Mouse (Mus musculus) left cerebral cortex, adult 2 months (tissue): ENCODE results near the gene Dohh. TPM values are rescaled to one million over a fixed set of nuclear protein-coding genes. Genes with fewer than 3 reads are reported as not detected.

Experiments
- DNase-seq, 2 experiments: peaks; one replicate each; pipeline ENCODE4 v3.0.0; 2021 to 2022; ENCODE audit warnings: low spot score in 2 of 2, mixed read lengths in 1 of 2; ENCODE audit errors: extremely low spot score in 1 of 2
- H3K27ac ChIP-seq: fragments of 200-600 bp; 2 replicates; pipeline ENCODE4 v1.8.1; 2022
- H3K4me3 ChIP-seq: fragments of 200-600 bp; 2 replicates; pipeline ENCODE4 v1.8.1; 2022
- CTCF ChIP-seq: fragments of 200-600 bp; IDR thresholded peaks from 2 replicates; pipeline ENCODE4 v1.8.1; 2022; ENCODE audit warnings: antibody characterized with exemption, mild to moderate bottlenecking, moderate library complexity
- intact Hi-C: fragments of 180-260 bp; cut with DNase I; formaldehyde crosslinking; loops from one replicate; pipeline ENCODE4 v1.15.1; 2025
- total RNA-seq, 2 experiments: library from RNA; stranded (reverse); gene quantifications; 2 replicates each; pipeline ENCODE4 v1.2.3; 2021

The Dohh gene
- total RNA-seq, 2 experiments from 2014 or later: 87.1 to 95.1 TPM

- peak; percentile 22 to 26 for DNase-seq
- no peak for TF ChIP-seq CTCF
- intact Hi-C loops: no loop called here
- Histone ChIP-seq H3K4me3 (peak overlapping the region; percentile 88; the same call in 1 of the 2 replicates), H3K27ac (peak overlapping the region; percentile 44; the same call in 1 of the 2 replicates)
These were observed 40.2 kb downstream of the Dohh start for GRCm38 (mm10) chr10:81424246-81425051.

- DNase-seq: peak; percentile 28 to 31
- Histone ChIP-seq H3K4me3 (peak overlapping the region; percentile 88), H3K27ac (peak overlapping the region; percentile 76)
- intact Hi-C loops: no loop called here
- no peak for TF ChIP-seq CTCF
These were observed 41.1 kb downstream of the Dohh start for GRCm38 (mm10) chr10:81425236-81425850.

- no peak; the same call in 1 of the 2 replicates for TF ChIP-seq CTCF
- peak overlapping the region; percentile 88 for H3K4me3 ChIP-seq
- peak; percentile 19 to 26 for DNase-seq
- intact Hi-C loops: loop anchor here (1.0 to 2.0 kb wide), 2 partner anchors 9 to 13 kb away; no protein-coding TSS in a partner anchor
- H3K27ac ChIP-seq: peak overlapping the region; percentile 98
These were observed 41.9 kb downstream of the Dohh start for GRCm38 (mm10) chr10:81426081-81426671.

- H3K27ac ChIP-seq: peak overlapping the region; percentile 98
These were observed 42.7 kb downstream of the Dohh start for GRCm38 (mm10) chr10:81426897-81427296.

GRCm38 (mm10) chr10:81427327-81427726, 43.1 kb downstream of the Dohh start:
- H3K4me3 ChIP-seq: peak overlapping the region; percentile 88
- peak in 1 of 2 experiments; percentile 8 for DNase-seq
- H3K27ac ChIP-seq: peak overlapping the region; percentile 98
- intact Hi-C loops: loop anchor here (2.0 kb wide), 1 partner anchor 15 kb away; no protein-coding TSS in a partner anchor
- no peak for TF ChIP-seq CTCF

More at GRCm38 (mm10) chr10:81426897-81427296, 42.7 kb downstream of the Dohh start:
- no peak for TF ChIP-seq CTCF
- peak overlapping the region; percentile 88 for H3K4me3 ChIP-seq
- peak; percentile 48 to 55 for DNase-seq
- intact Hi-C loops: loop anchor here (1.0 to 2.0 kb wide), 2 partner anchors 10 to 14 kb away; no protein-coding TSS in a partner anchor

GRCm38 (mm10) chr10:81427804-81428506, 43.7 kb downstream of the Dohh start:
- no peak overlapping the region for H3K4me3 ChIP-seq
- H3K27ac ChIP-seq: no peak overlapping the region; the same call in 1 of the 2 replicates
- peak; percentile 10 to 11 for DNase-seq
- intact Hi-C loops: loop anchor here (2.0 kb wide), 1 partner anchor 15 kb away; no protein-coding TSS in a partner anchor
- TF ChIP-seq CTCF: no peak

- Histone ChIP-seq H3K27ac (no peak overlapping the region), H3K4me3 (no peak overlapping the region)
- TF ChIP-seq CTCF: no peak
- DNase-seq: no peak
- intact Hi-C loops: no loop called here
These were observed 44.3 kb downstream of the Dohh start for GRCm38 (mm10) chr10:81428507-81428870.

- H3K4me3 ChIP-seq: no peak overlapping the region; the same call in 1 of the 2 replicates
- H3K27ac ChIP-seq: no peak overlapping the region; the same call in 1 of the 2 replicates
- DNase-seq: no peak
- no peak for TF ChIP-seq CTCF
- intact Hi-C loops: no loop called here
These were observed 44.9 kb downstream of the Dohh start for GRCm38 (mm10) chr10:81429092-81429491.

GRCm38 (mm10) chr10:81429605-81430061, 45.4 kb downstream of the Dohh start:
- TF ChIP-seq CTCF: no peak
- intact Hi-C loops: no loop called here
- peak; percentile 46 to 62 for DNase-seq

GRCm38 (mm10) chr10:81430141-81430830, 46.1 kb downstream of the Dohh start:
- Histone ChIP-seq H3K4me3 (peak overlapping the region; percentile 80), H3K27ac (peak overlapping the region; percentile 99)
- DNase-seq: peak; percentile 86 to 87
- intact Hi-C loops: no loop called here
- TF ChIP-seq CTCF: no peak

More at GRCm38 (mm10) chr10:81429605-81430061, 45.4 kb downstream of the Dohh start:
- Histone ChIP-seq H3K27ac (peak overlapping the region; percentile 99), H3K4me3 (peak overlapping the region; percentile 80)
